Mouse (Mus musculus) thymus, adult 2 months (tissue): ENCODE results near the gene Adora3. TPM values are rescaled to one million over a fixed set of nuclear protein-coding genes. Genes with fewer than 3 reads are reported as not detected.

Experiments used
- DNase-seq: peaks from one replicate; pipeline ENCODE4 v3.0.0; 2021
- H3K27ac ChIP-seq: fragments of 200-500 bp; 2 replicates; pipeline ENCODE4 v1.5.1; 2012; ENCODE audit warnings: low read length, control low read depth; ENCODE audit not compliant: control insufficient read depth, insufficient read depth
- H3K27me3 ChIP-seq: fragments of 200-500 bp; 2 replicates; pipeline ENCODE4 v1.6.1; 2012; ENCODE audit warnings: mild to moderate bottlenecking, low read length, moderate library complexity, mixed read lengths; ENCODE audit not compliant: control insufficient read depth, insufficient read depth
- H3K36me3 ChIP-seq: fragments of 200-500 bp; 2 replicates; pipeline ENCODE4 v1.6.1; 2012; ENCODE audit warnings: mild to moderate bottlenecking, low read length, moderate library complexity; ENCODE audit not compliant: control insufficient read depth, insufficient read depth
- H3K4me1 ChIP-seq: fragments of 200-500 bp; replicated peaks from 2 replicates; pipeline ENCODE4 v1.6.1; 2012; ENCODE audit warnings: low read length; ENCODE audit not compliant: control insufficient read depth, insufficient read depth
- H3K4me3 ChIP-seq: fragments of 200-500 bp; 2 replicates; pipeline ENCODE4 v1.5.1; 2012; ENCODE audit warnings: mild to moderate bottlenecking, low read length, control low read depth, moderate library complexity; ENCODE audit not compliant: control insufficient read depth, insufficient read depth
- CTCF ChIP-seq: fragments of 200-500 bp; IDR thresholded peaks from 2 replicates; pipeline ENCODE4 v1.5.1; 2012; ENCODE audit warnings: mild to moderate bottlenecking, control low read depth, low read length, moderate library complexity, borderline replicate concordance; ENCODE audit not compliant: control insufficient read depth, poor library complexity, insufficient read depth; ENCODE audit errors: extremely low read depth
- POLR2A ChIP-seq: fragments of 200-500 bp; IDR thresholded peaks from 2 replicates; pipeline ENCODE4 v1.6.1; 2012; ENCODE audit warnings: mild to moderate bottlenecking, low read length, control low read depth, moderate library complexity; ENCODE audit not compliant: control insufficient read depth, poor library complexity, insufficient read depth; ENCODE audit errors: extremely low read depth
- WGBS: fragments of 180-500 bp; shearing (Covaris S2); methylation state at CpG from one replicate; pipeline ENCODE4 v1.1.7; 2018; 5-methylcytosine and 5-hydroxymethylcytosine counted together
- polyA plus RNA-seq: library from polyadenylated mRNA; depleted of rRNA; stranded (reverse); fragments of >200 nt; gene quantifications from 2 replicates; pipeline ENCODE4 v1.2.3, GENCODE M21; 2012; rRNA removed

Adora3 gene
- 0.68 and 0.90 TPM in 2 replicates for polyA plus RNA-seq

DNA sequence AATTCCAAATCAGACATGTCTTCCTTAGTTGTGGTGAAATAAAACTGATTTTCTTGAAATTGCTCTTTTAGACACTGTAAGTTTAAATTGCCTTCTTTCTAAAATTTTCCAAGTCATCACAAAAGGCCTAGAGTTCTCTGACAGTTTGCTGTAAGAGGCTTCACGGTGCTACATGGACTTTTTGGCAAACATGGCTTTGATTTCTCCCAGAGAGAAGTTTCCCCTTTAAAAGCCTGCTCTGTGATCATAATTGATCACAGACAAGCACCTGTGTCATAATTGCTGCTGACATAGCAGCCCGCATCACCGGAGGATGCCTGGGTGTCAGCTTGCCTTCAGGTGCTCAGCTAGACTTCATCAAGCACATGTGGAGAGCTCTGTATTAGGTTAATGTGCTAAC, at the start of gene Adora3, which contains the start of gene Tmigd3:
Gene Adora3 (plus strand): TSS at position 301 of the 400 bp plus-strand sequence.
Gene Tmigd3 (plus strand): TSS at position 346 of the 400 bp plus-strand sequence.
- DNase-seq, result no peak
- Histone ChIP-seq H3K27ac (no peak within 1 kb of the TSS), H3K4me3 (no peak within 1 kb of the TSS), H3K4me1 (no peaks in the 10 kb centered on the region), H3K36me3 (no peaks in the 10 kb centered on the region), H3K27me3 (no peaks in the 10 kb centered on the region)
- 94% methylated on average over 3 of the region's 3 CpGs for WGBS
- TF ChIP-seq POLR2A, result no peak
- no peak for TF ChIP-seq CTCF

- H3K27ac ChIP-seq, result no peak overlapping the region
- no peaks in the 10 kb centered on the region for H3K27me3 ChIP-seq
- H3K4me1 ChIP-seq, result peaks cover 22% of the 10 kb centered on the region
- 96% methylated on average over 3 of the region's 3 CpGs for WGBS
- DNase-seq, result no peak
- H3K4me3 ChIP-seq, result no peak overlapping the region
- TF ChIP-seq CTCF (no peak), POLR2A (no peak)
- no peaks in the 10 kb centered on the region for H3K36me3 ChIP-seq
Observed at GRCm38 (mm10) chr3:105821504-105821903, 49.2 kb upstream of the Adora3 start.

DNA sequence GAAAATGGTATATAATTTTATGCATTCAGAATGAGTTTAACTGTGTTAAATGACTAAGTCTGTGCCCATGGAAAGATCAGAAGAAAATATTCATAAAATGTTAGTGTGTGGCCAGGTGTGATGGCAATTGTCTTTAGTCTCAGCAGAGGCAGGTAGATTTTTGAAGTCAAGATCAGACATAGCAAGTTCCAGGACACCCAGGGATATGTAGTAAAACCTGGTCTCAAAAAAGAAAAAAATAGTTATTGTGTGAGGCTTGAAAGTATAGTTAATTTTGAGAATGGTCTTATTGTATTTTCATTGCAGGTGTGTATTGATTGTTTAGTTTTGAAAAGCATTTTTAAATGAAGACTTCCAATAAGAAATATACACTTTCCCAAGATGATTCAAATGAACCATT, 47.0 kb upstream of the Adora3 start:
- no peak for TF ChIP-seq POLR2A
- no peak for TF ChIP-seq CTCF
- Histone ChIP-seq H3K27ac (no peak overlapping the region), H3K4me3 (no peak overlapping the region), H3K27me3 (no peaks in the 10 kb centered on the region), H3K36me3 (no peaks in the 10 kb centered on the region), H3K4me1 (peaks cover 10% of the 10 kb centered on the region)
- no peak for DNase-seq

DNA sequence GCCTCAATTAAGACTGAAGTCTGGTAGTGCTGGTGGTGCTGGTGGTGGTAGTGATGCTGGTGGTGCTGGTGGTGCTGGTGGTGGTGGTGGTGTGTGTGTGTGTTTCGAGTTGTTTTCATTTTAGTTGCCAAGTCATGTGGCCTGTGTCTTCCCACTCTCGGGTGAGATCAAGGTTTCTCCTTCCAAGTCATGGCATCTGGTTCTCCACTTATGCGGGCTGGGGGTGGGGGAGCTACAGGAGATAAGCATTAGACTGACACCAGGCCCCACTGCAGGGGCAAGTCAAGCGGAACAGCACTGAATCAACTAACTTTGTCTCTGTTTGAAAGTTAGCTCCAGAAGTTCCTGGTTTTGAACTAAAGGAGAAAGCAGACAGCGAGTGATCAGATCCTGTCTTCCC, 46.6 kb upstream of the Adora3 start:
- TF ChIP-seq POLR2A (no peak), CTCF (no peak)
- no peaks in the 10 kb centered on the region for H3K27me3 ChIP-seq
- WGBS, result 58% methylated on average over 5 of the region's 5 CpGs
- no peaks in the 10 kb centered on the region for H3K36me3 ChIP-seq
- no peak overlapping the region for H3K4me3 ChIP-seq
- DNase-seq, result no peak
- no peak overlapping the region for H3K27ac ChIP-seq
- peaks cover 9% of the 10 kb centered on the region for H3K4me1 ChIP-seq

GRCm38 (mm10) chr3:105824704-105825103, 46.0 kb upstream of the Adora3 start:
- WGBS, result 86% methylated on average over 2 of the region's 2 CpGs
- no peak overlapping the region for H3K27ac ChIP-seq
- no peak overlapping the region for H3K4me3 ChIP-seq
- peaks cover 9% of the 10 kb centered on the region for H3K4me1 ChIP-seq
- TF ChIP-seq CTCF (no peak), POLR2A (no peak)
- H3K36me3 ChIP-seq, result no peaks in the 10 kb centered on the region
- no peaks in the 10 kb centered on the region for H3K27me3 ChIP-seq
- DNase-seq, result no peak

DNA sequence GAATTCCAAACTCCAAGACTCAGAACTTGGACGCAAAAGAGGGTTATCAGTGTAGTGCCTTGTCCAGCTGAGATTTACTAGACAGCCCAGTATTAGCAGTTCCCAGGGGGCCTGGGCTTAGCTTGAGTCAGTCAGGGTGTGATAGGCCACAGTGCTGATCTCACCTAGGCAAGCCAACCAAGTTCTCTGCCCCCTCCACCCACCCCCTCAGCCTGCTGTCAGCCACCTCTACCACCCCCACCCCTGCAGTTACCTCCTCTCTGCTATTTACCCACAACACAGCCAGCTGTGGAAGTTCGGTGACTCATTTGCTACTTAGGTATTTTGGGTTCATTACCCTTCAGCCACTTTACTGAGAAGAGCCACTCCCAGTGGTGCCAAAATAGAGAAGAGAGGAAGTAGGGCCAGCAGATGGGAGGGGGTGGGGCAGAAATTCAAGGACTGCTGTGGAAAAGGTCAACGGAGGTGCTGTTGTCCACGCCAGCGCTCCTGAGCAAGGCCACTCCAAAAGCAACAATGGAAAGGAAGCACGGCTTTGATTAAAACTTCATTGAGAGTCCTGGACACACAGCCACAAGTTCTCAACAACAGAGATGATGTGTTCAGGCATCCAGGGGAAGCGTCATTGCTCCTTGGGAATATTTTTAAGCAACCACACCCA, 45.0 kb upstream of the Adora3 start:
- no peak overlapping the region for H3K4me3 ChIP-seq
- no peaks in the 10 kb centered on the region for H3K27me3 ChIP-seq
- DNase-seq, result no peak
- no peak overlapping the region; the same call in 1 of the 2 replicates for H3K27ac ChIP-seq
- TF ChIP-seq POLR2A (no peak), CTCF (no peak)
- no peaks in the 10 kb centered on the region for H3K36me3 ChIP-seq
- 58% methylated on average over 7 of the region's 7 CpGs for WGBS
- H3K4me1 ChIP-seq, result peaks cover 9% of the 10 kb centered on the region
